Mouse (Mus musculus): ENCODE measurements around the gene Gm17657.
"Not testable (repeated sequence)": the region's sequence is repeated elsewhere in the genome, so short reads cannot be mapped to it uniquely, and the experiment has no call there.

Gm17657 gene

DNA sequence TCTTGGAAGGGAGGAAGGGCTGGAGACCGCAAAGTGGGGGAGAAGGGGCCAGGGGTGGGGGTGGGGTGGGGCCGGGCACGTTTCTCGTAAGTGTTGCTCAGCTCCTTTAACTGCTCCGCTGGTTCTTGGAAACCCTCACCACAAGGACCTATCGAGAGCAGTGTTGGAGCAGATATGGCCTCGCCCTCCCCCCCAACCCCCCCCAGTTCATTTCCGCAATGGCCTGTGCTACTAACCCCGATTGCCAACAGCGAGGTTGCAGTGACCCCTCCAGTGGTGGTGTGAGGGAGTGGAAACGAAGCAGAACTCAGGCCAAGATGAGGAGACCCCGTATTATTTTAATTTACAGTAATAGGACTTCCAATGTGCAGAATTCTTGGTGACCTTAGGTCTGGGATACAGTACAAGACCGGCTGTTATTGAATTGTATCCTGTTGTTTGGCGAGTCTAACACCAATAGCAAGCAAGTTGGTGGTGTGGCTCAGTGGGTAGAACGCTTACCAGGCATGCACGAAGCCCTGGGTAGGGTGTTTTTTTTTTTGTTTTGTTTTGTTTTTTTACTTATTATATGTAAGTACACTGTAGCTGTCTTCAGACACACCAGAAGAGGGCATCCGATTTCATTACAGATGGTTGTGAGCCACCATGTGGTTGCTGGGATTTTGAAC is 48.5 kb downstream of the Gm17657 start:
- no peak for DNase-seq (ENCODE audit: low spot score)

DNA sequence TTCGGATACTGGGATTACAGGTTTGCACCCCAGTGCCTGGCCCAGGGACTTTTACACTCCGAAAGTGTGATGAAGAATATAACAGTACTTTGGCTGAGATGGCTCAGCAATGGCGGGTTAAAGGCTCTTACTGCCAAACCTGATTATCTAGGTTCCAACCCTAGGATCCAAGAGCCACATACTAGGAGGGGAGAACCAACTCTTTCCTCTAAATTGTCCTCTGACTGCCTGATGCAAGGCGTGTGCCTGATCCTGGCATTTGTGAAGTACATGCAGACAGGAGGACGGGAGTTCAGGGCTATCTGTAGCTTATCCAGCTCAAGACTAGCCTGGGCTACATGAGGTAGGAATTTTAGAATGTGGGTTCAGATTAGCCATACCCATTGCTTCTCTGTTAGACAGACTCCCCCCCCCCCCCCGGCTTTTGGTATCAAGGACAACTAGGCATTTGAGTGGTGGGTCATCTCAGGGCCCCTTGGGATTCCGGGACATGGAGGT is 49.1 kb downstream of the Gm17657 start:
- no peak for DNase-seq (ENCODE audit: low spot score)

DNA sequence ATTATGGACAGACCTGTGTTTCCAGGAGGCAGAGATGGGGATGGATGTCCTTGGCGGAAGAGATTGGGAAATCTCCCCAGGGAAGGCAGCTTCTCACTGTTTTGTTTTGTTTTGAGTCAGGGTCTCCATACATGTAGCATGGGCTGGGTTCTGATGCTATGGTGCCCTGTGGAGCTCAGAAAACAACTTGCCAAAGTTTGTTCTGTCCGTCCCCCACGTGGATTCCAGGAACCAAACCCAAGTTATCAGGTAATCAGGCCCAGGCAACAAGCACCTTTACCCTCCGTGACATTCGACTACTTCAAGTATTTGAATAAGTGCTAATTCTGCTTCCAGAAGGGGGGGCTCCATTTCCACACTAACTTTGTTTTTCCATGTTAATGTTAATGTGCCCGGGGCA is 49.9 kb downstream of the Gm17657 start:
- DNase-seq (ENCODE audit: low spot score) = no peak

DNA sequence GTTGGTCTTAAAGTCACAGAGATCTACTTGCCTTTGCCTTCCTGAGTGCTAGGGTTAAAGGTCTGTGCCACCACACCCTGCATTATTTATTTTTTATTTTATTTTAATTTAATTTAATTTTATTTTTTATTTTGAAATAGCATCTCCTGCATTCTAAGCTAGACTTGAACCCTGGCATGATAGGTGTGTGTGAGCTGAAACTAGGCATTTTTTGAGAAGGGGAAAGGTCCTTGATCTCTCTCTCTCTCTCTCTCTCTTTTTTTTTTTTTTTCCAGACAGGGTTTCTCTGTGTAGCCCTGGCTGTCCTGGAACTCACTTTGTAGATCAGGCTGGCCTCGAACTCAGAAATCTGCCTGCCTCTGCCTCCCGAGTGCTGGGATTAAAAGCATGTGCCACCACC is 50.5 kb downstream of the Gm17657 start:
- DNase-seq (ENCODE audit: low spot score) = not testable (repeated sequence)

DNA sequence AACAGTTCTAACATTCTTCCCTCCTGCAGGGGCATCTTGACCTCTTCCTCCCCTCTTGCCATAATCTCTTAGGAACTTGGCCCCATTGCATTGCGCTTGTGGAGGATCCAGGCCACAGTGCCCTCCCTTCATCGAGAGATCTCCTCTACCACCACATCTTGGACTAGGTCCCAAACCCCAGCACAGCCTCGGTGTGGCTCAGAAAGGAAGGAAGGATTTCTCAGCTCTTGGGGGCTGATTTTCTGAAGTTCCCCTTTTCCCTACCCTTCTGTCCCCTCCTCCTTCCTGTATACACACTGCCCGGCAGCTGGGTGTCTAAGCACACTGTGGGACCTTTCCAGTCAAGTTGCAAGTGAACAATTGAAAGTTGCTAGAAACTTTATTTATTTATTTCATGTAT is 51.4 kb downstream of the Gm17657 start:
- DNase-seq (ENCODE audit: low spot score) = no peak

DNA sequence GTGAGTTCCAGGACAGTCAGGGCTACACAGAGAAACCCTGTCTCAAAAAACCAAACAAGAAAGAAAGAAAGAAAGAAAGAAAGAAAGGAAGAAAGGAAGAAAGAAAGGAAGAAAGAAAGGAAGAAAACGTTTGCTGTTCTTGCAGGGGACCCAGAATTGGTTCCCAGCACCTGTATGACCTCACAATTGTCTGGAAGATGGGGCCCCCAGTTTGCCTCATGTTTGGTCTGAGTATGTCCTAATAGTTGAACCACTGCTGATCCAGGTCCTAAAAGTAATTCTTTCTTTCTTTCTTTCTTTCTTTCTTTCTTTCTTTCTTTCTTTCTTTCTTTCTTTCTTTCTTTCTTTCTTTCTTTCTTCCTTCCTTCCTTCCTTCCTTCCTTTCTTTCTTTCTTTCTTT is 52.0 kb downstream of the Gm17657 start:
- DNase-seq (ENCODE audit: low spot score) = not testable (repeated sequence)

DNA sequence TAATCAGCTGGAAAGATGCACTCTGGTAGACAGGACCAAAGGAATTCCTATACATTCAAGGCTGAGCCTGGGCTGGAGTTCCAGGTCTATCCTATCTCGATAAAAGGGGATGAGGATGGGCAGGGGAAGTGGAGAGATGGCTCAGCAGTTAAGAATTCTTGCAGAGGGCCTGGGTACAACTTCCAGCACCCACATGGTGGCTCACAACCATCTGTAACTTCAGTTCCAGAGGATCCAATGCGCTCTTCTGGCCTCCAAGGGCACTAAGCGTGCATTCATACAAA is 52.4 kb downstream of the Gm17657 start:
- no peak for DNase-seq (ENCODE audit: low spot score)

DNA sequence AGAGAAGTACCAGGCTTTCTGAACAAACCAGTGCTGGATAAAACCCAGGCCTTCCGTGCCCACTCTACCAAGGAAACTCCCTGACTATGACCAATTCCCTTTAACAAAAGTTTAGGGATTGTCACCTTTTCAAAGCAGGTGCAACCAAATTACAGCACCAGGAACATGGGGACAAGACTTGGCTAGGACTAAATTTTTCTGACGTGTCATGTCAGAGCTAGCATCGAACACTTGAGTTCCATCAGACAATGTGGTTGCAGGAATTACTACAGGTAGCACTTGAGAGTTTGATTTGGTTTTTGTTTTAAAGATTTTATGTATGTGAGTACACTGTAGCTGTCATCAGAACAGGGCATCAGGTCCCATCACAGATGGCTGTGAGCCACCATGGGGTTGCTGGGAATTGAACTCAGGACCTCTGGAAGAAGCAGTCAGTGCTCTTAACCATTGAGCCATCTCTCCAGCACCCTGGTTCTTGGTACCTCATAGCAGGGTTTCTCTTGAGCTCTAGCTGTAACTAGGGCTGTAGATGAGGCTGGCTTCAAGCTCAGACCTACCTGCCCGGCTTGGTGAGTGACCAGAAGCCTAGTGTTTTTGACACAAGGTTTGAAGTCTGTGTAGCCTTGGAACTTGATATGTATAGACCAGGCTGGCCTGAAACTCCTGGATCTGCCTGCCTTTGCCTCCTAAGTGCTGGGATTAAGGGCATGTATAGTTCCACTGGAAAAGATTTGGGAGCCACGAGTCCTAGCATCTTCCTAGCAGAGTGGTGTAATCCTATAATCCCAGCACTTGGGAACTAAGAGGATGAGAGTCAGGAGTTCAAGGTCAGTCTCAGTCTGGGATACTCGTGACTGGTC is 53.0 kb downstream of the Gm17657 start:
- DNase-seq (ENCODE audit: low spot score) = no peak

DNA sequence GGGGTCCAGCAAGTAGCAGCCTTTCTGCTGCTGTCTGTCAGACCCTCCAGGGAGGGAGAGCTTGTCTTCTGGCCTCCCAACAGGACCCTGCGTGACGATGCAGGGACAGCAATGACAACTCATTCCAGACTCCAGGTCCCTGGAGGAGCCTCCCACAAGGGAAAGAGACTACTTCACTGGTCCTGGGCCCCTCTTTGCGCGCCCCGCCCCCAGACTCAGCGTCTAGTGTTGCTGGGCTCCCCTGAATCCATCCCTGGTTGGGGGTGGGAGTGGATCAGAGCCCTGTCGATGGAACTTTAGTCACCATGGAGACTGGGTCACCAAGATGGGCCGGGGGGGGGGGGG is 54.7 kb downstream of the Gm17657 start:
- no peak for DNase-seq (ENCODE audit: low spot score)

DNA sequence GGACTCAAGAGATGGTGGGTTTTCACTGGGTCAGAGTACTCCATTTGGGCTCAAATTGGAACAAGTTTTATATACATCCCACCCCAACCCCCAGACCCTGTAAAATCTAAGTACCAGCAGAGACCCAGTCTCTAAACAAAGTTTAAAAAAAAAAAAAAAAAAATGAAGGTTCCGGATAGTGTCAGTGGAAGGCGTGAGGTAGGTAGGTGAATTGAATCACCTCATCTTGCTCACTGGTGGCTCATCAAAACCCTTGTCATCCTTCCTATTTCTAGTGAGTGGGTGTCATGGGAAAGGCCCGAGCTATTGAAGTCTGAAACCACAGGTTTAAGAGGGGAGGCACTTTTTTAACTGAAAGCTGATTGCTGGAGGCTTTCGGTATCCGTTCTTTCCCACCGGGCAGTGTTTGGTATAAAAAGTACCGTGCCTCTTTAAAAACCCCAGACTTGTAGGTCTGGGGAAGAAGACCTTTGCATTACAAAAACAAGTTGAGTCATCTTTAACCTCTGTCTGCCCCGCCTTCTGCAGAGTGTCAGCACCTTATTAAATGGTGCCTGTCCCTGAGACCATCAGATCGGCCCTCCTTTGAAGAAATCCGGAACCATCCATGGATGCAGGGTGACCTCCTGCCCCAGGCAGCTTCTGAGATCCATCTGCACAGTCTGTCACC is 55.2 kb downstream of the Gm17657 start:
- DNase-seq (ENCODE audit: low spot score) = no peak

DNA sequence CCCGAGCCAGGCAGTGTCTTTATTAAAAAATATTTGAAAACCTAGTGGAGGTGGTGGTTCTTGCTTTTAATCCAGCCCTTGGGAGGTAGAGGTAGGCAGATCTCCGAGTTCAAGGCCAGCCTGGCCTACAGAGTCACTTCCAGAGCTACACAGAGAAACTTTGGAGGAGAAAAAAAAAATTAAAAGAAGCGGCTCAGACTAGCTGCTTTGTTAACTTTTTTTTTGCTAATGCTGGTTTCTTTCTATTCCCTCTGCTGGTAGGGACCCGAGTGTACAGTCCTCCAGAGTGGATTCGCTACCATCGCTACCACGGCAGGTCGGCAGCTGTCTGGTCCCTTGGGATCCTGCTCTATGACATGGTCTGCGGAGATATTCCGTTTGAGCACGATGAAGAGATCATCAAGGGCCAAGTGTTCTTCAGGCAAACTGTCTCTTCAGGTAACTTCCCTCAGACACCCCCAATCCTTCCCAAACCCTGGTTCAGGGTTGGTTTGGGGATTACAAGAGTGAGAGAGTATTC is 55.9 kb downstream of the Gm17657 start:
- DNase-seq (ENCODE audit: low spot score) = no peak

DNA sequence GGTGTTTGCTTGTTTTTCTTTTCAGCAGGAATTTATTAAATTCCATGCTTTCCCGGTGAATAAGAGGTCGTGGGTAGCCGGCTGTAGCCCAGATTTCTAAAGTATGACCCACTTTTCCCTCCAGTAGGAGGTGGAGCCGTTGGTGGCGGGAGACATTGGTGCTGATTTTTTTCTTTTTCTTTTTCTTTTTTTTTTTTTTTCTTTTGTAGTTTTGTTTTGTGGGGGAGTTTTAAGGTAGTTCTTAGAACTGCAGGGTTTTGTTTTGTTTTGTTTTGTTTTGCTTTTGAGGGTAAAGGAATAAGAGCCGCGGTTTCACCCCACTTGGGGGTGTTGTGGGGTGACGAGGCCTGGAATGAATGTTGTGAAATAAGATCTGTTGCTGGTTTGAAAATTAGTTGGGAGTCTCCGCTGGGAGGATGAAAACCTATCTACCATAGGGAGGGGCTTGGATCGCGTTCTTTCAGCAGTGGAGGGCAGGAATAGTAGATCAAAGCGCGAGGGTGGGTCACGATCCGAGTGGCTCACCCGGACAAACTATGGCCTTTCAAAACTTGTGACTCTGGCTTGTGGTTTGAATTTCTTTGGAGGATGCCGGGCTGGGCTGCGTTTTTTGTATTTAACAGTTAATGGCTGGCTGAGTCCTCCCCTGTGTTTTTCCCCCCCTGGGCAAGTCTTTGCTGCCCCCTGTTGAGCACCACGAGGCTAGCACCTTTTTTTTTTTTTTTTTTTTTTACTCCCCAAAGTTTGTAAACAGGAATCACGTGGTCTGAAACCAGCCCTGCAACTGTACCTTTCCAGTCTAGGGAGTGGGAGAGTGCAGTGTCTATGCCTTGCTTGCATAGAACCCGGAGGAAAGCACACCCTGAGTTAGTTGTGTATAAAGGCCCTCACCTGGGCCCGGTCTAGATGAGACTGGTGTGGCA is 56.9 kb downstream of the Gm17657 start:
- DNase-seq (ENCODE audit: low spot score) = no peak

DNA sequence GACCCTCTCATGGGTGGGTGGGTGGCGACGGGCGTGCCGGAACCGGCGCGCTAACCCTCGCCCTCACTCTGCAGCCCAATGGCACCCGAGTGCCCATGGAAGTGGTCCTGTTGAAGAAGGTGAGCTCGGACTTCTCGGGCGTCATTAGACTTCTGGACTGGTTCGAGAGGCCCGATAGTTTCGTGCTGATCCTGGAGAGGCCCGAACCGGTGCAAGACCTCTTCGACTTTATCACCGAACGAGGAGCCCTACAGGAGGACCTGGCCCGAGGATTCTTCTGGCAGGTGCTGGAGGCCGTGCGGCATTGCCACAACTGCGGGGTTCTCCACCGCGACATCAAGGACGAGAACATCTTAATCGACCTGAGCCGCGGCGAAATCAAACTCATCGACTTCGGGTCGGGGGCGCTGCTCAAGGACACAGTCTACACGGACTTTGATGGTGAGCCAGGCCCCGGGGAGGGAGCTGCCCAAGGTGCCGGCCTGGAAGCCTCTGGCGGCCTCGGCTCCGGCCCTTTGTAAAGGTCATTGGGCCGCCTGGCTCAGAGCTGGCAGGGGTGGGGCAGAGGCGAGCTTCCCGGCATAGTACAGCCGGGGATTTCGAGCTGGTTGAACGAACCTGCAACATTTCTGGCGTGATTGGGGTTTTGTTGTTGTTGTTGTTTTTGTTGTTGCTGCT is 57.7 kb downstream of the Gm17657 start:
- DNase-seq (ENCODE audit: low spot score) = no peak

DNA sequence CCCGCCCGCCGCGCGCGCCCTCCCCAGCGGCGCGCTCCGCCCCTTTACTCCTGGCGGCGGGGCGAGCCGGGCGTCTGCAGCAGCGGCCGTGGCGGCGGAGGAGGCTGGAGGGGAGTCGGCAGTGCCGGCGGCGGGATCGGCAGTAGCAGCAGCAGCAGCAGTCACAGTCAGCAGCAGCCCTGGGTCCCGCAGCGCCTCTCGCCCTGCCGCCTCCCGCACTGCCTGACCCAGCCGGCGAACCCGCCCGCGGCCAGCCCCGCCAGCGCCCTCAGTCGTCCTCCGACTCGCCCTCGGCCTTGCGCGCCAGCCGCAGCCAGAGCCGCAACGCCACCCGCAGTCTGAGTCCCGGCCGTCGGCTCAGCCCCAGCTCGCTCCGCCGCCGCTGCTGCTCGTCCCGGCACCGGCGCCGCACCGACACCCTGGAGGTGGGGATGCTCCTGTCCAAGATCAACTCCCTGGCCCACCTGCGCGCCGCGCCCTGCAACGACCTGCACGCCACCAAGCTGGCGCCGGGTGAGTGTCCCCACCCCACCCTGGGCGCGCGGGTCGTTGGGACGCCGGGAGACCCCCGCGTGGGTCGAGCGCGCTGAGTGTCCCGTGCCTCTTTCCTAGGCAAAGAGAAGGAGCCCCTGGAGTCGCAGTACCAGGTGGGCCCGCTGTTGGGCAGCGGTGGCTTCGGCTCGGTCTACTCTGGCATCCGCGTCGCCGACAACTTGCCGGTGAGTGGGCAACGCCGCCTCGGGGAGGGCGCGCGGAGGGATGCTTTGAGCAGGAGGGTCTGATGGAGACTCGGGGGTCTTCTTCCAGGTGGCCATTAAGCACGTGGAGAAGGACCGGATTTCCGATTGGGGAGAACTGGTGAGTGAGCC is 58.5 kb downstream of the Gm17657 start, which contains the start of gene Pim1:
TSS of gene Pim1 (plus strand) at position 41 of the 869 bp plus-strand sequence.
- DNase-seq (ENCODE audit: low spot score) = no peak

DNA sequence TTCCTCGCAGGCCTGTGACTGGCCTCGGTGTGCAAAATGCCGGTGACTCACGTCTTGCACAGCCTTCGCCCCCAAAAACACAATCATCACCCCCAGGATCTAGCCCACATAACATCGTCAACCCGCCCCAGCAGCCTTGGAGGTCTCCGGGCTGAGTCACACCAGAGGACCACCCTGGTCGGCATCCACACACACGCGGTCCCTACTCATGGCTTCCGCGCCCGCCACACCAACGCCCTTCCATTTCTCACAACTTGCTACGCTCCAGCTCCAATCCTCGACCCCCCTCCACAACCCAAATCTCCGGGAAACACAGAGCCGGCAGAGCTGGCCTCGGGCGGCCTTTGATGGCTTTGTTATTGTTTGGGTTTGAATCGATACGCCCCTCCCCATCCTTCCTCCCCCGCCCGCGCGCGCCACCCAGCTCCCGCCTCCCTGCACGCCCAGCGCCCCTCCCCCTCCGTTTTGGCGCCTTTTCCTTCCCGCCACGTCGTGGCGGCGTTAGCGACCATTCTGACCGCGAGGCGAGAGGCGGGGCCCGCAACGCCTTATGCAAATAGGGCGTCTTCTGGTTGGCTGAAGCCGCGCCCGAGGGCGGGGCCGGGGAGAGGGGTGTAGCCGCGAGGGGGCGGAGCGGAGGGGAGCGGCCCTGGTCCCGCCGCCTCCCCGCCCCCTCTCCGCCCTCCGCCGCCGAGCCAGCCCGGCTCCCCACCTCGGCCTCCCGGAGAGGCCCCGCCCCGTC is 59.3 kb downstream of the Gm17657 start:
- DNase-seq (ENCODE audit: low spot score) = peak; percentile 65

DNA sequence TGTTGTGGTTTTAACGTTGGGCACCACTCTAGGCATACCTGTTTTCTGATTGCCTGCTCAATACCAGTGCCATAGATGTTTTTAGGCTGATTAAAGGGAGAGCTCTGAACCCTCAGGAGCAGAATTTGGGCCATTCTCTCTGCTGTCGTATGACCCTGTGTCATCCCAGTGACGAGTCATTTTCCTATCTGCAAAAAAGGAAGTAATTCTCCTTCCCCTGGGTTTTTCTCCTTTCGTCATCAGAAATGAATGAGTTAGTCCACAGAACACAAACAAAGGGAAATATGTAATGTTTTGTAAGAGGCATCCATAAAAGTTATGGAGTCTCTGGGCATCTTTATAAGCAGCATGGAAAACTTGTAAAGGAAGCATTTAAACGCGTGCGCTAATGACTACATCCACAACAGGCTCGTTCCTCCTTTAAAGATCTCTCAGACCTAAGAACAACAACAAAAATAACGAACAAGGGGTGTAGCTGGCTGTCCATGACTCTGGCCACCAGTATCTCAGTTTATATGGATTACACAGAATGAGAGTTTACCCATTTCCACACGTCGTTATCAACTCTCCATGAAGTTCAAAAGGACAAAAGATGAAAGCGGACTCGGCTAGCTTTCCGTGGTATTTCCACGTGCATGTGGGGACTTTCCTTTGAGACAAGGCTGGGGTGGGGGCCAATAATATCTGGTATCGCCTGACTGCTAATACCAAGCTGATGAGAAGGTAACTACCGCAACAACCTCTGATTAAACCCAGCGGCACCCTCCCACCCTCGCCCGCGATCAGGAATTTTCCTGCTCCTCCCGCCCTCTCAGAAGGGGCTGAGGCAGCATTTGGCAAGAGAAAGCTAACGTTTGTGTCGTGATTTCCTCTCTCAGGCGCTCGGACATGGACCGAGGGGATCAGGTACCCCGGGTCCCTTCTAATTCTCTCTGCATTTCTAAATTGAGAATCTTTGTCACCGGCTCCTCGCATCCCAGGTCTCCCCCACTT is 60.2 kb downstream of the Gm17657 start:
- DNase-seq (ENCODE audit: low spot score) = no peak

DNA sequence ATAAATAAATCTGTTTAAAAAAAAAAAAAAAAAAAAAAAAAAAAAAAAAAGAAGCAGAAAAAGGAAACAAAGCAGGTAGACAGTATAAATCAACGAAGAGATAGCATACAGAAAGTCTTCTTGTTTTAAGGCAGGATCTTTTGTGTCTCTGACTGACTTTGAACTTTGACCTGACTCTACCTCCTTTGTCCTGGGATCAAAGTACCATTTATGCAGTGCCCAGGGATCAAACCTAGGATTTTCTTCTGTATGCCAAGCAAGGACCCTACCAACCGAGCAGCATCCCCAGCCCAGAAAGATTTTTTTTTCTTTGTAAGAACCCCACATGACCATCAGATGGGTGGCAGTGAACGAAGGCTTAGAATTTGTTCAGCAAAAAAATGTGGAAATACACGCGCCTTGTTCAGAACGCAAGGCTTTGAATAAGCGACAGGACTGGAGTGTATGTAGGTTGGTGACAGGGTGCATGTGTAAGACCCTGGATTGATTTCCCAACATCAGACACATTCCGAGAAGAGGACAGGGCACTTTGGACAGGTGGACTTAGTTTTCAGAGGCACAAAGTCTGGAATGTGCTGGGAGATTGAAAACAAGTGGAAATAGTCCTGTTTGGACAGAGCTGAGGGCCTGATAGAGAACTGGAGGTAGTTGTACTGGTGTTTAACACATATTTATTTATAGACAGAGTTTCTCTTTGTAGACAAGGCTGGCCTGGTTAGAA is 61.0 kb downstream of the Gm17657 start:
- no peak for DNase-seq (ENCODE audit: low spot score)
